Mouse (Mus musculus) embryonic fibroblast, embryonic 13.5 days (primary cell): ENCODE results near the gene Hoxa2.

Experiments
- CTCF ChIP-seq: IDR thresholded peaks from 2 replicates; pipeline ENCODE4 v1.5.1; 2011; ENCODE audit warnings: mild to moderate bottlenecking, control low read depth, low read length, moderate library complexity, borderline replicate concordance; ENCODE audit not compliant: insufficient read depth
- POLR2A ChIP-seq: IDR thresholded peaks from 2 replicates; pipeline ENCODE4 v1.6.1; 2011; ENCODE audit warnings: low read depth, mild to moderate bottlenecking, control low read depth, low read length, moderate library complexity

- TF ChIP-seq CTCF, result no peak
- TF ChIP-seq POLR2A, result no peak
Measured at GRCm38 (mm10) chr6:52173648-52174047, 9.0 kb upstream of the Hoxa2 start.
